Mouse (Mus musculus): ENCODE data around the gene Clcn5.
A peak's percentile ranks its signal among the peaks of the same experiment; 100 is the strongest.

Gene Clcn5

GRCm38 (mm10) chrX:7197833-7198232, 121.3 kb downstream of the Clcn5 start:
- no peak for DNase-seq (ENCODE audit: low spot score in 2 of 2)

- DNase-seq (ENCODE audit: low spot score in 2 of 2), result no peak
Measured at GRCm38 (mm10) chrX:7190816-7191215, 128.3 kb downstream of the Clcn5 start.

DNA sequence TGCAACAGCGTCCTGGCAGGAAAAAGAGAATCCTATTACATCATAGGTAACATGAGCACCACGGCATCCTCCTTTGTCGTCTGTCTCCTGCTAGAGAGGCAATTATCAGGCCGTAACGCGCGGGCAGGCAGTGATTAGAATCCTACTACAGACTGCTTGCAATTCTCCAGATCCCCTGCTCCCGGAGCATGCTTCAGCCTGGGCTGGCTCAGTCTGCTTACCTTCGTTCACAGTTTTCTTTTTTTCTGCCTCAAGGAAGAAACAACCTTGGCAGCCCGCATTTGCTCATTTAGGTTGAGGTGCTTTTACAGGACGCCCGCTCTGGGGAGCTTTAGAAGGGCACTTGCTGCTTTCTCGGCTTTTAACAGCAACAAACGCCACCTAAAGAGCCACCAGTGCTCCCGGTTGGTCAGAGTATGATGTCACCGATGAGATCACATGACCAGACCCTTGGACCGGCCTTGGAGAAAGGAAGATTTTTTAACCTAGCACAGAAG, 130.8 kb downstream of the Clcn5 start:
- DNase-seq (ENCODE audit: low spot score in 2 of 2), result peak; percentile 7 to 28

GRCm38 (mm10) chrX:7187455-7188310, 131.5 kb downstream of the Clcn5 start:
- DNase-seq (ENCODE audit: low spot score in 2 of 2), result no peak

- DNase-seq (ENCODE audit: low spot score in 2 of 2), result no peak
Measured at GRCm38 (mm10) chrX:7170156-7170555, 149.0 kb downstream of the Clcn5 start.

GRCm38 (mm10) chrX:7168799-7169198, 150.4 kb downstream of the Clcn5 start:
- DNase-seq (ENCODE audit: low spot score in 2 of 2), result no peak

DNA sequence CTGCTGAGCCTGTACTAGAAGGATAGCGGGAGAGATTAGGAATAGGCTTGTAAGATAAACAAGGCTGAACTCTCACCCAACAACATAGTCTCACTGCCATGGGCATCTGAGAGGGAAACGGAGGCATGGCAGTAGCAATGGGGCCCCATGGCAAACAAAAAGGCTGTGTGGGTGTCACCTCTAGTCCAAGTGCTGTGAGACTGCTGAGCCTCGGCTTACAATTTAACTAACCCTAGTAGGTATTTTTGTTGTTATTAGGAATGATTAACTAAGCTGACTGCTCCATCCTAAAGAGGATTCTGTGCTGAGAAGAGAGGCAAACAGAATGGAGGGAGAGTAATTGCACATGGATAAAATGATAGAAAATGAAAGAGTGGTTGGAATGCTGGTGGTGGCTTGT, 161.2 kb downstream of the Clcn5 start:
- no peak for DNase-seq (ENCODE audit: low spot score in 2 of 2)

DNA sequence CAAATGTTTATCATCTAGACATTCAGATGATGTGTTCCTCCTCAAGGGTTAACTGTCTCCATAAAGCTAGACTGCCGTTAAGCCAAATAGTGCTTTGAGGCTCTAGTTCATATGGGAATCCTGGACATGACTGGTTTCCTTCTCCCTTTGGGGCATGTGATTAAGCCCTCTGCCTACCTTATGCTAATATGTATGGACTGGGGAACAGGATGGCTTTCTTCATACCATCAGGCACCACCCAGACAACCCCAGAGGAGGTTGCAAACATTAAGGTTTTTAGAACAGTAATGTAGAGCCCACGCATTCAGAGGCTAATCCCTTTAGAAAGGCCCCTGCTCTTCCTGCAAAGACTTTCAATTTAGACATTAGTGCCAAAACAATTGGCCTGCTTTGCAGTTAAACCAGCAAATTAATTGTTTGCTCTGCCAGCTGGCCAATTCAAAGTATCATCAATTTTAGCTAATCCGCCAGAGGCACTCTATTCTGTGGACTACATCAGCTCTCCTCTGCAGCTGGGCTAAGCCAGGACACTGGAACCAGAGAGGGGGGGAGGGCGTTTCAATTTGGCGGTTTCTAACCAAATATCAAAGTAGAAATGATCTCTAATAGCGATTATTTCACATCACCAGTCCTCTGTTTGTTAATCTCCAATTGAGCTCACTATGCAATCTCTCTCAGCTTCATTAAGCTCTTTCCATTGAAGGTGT, 163.0 kb downstream of the Clcn5 start:
- no peak for DNase-seq (ENCODE audit: low spot score in 2 of 2)

- no peak for DNase-seq (ENCODE audit: low spot score in 2 of 2)
Measured at GRCm38 (mm10) chrX:7150129-7150528, 169.0 kb downstream of the Clcn5 start.

DNA sequence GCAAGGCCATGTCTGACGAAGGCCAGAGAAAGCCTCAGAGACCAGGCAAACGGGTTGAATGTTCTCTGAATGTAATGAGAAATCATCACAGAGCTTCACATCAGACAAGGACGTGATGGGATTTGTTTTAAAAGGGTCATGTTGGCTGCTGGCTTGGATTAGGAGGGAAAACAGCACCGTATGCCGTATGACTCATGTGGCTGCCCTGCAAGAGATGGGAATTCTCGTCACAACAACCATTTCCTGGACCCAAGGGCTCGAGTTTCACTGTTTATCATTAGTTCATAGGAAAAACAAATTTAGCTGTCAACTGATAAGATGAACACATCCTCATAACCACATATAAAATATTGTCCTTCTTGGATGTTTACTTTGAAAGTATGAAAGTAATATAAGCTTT, 173.0 kb downstream of the Clcn5 start:
- no peak for DNase-seq (ENCODE audit: low spot score in 2 of 2)

DNA sequence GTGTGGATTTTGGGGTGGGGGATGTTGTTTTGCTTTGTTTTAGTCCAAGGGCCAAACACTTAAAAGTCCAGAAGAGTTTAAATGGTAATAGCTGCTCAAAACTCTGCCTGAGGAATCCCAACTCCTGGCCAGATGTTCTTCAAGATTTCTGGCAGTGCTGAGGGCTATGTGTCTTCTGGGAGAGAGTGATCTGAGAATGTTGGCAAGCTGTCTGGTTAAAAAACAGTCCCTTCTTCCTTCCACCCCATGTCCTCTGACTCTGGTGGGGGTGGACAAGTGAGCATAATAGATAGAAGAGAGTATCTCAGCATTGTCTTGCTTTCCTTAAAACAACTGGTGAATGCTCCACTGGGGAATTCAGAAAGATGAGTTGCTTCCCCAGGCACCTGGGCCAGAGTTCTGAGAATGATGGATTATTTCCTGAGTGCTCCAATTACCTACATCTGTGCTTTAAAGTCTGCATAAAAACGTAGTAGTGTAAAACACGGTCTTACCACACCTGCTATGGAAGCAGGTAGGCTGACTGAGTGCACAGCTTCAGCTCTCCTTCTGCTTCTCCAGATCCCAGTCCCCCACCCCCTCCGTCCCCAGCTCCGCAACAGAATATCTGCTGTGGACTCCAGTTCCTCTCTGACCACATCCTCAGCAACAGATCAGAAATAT, 197.4 kb downstream of the Clcn5 start:
- no peak for DNase-seq (ENCODE audit: low spot score in 2 of 2)

DNA sequence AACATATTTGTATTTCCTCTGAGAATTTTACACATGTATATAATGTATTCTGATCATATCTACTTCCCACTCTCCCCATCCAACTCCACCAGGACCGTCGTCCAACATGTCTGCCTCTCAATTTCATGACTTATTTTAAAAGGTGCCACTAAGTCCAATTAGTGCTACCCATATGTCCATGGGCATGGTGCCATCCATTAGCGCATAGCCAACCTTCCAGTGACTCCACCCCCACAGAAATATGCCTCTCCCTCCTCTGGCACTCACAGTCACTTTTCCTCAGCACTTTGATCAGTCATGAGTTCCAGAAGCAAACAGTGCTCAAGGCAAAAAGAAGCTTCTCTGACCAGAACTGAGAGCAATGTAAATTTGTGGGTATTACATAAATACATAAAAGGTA, 204.3 kb downstream of the Clcn5 start:
- DNase-seq (ENCODE audit: low spot score in 2 of 2), result no peak
